Mouse (Mus musculus): ENCODE measurements at regions not wholly inside any gene's neighbourhood (a gene's known extent, or its start where the extent isn't known, plus 50 kb on each side); places are given as distances from the start of the nearest gene placed in this dataset.

DNA sequence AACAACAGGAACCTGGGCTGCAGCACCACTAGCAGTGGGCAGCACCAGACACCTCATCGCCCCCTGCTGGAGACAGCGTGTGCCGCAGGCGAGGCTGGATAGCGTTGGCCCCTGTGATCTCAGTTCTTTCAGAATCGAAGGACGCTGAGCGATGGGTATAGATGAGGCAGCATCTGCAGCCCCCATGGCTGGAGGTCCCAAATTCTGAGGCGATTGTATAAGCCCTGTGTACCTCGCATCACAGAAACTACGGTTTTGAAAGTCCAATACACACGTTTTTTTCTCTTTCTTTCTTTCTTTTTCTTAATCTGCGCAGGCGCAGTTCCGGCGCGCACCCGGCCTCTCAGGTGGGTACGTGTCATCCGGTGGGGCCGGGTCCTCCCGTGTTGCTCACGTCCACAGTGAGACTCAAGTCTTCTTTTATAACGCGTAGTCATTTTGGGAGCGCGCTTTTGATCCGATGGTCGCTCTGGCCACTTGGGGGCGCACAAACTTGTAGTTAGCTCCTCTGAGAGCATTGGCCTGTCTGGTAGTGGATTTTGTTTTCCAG lies 74.0 kb upstream of the Olfr291 start:
- no peak for TF ChIP-seq GATA1 (IDR thresholded peaks at IDR 0.05; ENCODE audit: borderline replicate concordance, low read length)
- no peak for TF ChIP-seq FLI1 (IDR thresholded peaks at IDR 0.05; ENCODE audit: low read length)

Measured in megakaryocyte, embryonic 14.5 days (primary cell).